Mouse (Mus musculus): ENCODE data around the gene Ralgapb.
A peak's percentile ranks its signal among the peaks of the same experiment; 100 is the strongest.

Gene Ralgapb

DNA sequence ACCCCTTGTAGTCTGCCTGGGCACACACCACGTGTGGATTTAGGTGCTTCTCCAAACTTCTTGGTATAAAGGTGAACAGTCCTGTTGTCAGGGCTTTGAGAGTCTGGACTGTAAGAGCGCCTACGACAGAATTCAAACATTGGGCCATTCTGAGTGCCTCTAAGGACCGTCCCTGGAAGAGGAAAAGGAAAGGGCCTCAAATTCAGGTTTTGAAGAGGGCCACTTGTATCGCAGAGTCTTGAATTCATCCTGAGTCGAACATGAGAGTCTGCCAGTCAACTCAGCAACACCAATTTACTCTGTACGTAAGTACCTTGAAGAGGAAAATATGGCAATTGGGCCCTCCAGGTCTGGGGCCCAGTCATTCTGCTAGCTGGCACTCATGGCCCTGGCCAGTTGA, 6.7 kb upstream of the Ralgapb start:
- no peak for DNase-seq (ENCODE audit: low read depth, low spot score)

DNA sequence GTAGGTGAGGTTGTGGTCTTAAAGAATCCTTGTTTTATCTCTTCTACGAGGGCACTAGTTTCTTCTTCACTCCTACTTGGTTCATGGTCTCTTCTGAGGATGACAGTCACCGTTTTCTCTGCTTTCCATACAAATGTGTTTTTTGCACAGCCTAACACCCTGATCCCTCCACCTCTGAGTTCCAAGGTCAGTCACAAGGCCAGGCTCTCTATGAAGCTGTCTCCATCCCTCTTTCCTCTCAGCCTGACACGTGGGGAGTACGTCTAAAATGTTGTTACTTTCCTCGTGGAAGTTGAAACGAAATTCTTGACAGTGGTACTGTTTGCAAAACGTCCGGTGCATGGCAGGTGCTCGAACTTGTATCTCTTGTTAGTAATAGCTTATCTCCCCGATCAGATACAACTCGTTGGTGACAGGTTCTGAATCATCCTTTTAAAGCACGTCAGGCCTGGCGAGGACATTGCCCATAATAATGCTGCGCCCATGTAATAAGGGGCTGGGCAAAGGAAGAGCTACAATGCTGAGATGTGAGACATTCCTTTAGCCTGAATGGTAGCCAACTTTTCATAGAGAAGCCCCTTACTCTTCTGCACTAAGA, 552 bp upstream of the Ralgapb start:
- no peak for DNase-seq (ENCODE audit: low read depth, low spot score)

DNA sequence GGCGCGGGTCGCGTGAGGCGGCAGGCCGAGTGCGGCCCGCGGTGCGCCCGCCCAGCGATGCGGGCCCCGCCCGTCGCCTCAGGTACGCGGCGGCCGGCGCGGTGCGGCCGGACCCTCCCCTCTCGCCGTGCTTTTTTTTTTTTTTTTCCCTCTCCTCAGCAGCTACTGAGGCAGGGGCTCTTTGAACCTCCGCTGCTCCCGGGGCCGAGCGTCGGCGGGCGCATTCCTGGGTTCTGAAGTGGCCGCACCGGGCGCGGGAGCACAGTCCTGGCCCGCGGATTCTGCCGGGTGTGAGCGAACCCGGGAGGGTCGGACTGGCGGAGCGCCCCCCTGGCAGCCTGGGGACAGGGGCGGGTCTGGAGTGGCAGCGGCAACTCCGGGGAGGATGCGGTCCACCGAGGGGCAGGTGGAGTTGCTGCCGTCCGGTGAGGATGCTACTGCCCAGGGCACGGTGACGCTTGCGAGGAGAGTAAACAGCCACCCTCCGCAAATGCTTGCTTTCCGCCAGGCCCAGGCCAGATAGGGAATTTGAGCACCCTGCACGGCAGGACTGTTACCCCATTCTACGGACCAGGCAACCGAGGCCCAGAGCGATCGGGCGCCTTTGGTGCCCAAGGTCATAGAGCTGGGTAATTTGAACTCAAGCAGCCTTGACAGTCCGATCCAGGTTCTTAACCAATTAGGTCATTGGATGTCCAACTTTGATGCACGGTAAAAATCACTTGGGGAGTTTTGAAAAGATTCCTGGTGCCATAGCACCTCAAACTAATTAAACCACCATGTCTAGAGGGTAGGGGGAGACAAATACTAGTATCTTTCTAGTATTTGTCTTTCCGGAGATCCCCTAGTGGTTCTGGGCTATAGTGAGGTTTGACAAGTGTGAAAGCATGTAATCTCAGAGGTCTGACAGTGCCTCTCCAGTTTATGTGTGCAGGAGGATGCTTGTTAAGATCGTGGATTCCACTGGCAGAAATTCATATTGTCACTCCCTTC, 670 bp downstream of the Ralgapb start:
- DNase-seq (ENCODE audit: low read depth, low spot score) = no peak

DNA sequence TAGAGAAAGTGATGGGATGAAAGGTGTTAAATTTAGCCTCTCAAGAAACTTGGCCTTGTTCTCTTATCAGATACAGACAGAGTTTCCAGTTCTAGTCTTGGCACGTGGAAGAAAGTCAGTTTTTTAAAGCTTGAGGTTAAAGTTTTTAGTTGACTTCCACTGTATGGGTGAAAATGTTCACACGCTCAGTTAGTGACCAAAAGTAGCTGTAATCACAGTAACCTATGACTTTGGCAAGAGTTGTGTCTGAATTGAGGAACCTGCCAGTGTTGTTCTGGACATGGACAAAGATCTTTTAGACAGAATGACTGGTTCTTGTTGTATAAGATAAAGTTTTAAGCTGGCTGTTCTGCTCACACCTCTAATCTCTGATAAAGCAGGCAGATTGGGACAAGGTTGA, 3.6 kb downstream of the Ralgapb start:
- DNase-seq (ENCODE audit: low read depth, low spot score) = no peak

DNA sequence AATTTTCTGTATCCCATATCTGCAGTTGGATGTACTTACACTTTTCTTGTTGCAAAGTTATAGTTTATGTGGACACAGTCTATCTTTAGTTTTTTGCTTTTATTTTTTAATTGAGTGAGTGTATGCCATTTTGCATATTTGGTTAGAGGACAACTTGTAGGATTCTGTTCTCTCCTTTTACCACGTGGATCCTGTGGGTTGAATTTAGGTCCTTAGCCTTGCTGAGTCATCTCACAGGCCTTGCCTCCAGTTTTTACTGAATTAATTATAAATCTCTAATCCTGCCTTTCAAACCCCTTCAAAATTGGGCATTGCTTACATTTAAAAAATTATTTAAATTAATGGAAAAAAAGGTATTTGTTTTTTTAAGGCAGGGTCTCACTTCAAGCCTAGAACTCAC, 6.2 kb downstream of the Ralgapb start:
- no peak for DNase-seq (ENCODE audit: low read depth, low spot score)

DNA sequence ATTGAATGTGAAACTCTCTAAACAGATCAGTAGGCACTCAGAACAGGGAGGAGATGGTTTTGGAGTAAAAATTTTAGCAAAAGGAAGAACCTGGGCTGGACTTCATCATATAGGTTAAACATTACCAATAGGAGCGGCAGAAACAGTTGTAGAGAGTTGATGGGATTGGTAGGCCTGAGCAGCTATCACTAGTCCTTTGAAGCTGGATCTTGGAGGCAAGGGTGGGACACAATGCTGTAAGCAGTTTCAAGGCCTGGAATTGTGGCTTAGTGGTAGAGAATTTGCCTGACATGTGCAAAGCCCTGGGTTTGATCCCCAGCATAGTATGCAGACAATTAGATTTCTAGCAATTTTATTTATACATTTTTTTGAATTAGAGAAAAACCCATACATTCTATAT, 9.0 kb downstream of the Ralgapb start:
- no peak for DNase-seq (ENCODE audit: low read depth, low spot score)

DNA sequence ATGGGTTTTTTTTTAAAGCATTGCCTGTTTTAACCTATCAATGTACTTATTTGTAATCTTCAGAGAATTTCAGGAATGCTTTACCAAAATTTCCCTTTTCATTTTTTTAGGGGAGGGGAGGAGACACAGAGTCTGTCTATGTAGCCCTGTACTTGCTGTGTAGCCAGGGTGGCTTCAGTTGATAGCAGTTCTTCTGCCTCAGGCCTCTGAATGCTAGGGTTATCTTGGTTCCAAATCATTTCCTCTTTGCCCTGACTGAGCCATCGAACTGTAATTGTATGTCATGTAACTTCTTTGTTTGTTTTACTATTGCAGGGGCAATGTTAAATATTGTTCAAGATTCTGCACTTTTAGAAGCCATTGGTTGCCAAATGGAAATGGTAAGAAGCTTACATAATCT, 36.2 kb downstream of the Ralgapb start:
- DNase-seq (ENCODE audit: low read depth, low spot score) = no peak

DNA sequence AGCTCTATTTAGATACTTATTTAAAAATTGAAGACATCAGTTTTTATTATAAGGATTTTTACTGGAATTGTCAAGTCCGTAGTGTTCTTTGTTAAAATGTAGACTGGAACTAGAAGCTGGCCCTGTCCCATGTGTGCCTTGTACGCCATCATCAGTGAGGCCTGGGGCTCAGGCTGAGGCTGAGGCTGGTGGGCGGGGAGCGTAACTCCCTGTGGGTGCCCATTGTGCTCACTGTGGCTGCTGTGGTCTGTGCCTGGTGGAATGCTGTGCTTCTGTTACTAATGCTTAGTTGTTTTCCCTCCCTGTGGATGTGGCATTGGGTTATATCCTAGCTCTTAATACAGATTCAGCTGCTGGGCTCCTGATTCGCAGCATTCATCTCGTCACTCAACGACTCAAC, 40.2 kb downstream of the Ralgapb start:
- DNase-seq (ENCODE audit: low read depth, low spot score) = no peak

DNA sequence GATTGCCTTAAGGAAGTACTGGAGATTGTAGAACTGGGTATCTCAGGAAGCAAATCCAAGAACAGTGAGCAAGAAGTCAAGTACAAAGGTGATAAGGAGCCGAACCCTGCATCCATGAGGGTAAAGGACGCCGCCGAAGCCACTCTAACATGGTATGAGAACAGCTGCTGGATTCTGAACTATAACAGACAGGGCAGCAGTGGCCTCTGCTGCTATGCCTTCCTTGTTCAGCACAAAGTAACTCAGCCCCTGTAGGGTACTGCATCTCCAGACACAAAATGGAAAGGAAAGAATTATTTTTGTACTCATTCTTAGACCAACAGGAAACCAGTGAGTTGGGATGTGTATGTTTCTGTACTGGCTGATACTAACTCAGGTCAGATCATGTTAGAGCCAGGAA, 46.8 kb downstream of the Ralgapb start:
- DNase-seq (ENCODE audit: low read depth, low spot score) = no peak

DNA sequence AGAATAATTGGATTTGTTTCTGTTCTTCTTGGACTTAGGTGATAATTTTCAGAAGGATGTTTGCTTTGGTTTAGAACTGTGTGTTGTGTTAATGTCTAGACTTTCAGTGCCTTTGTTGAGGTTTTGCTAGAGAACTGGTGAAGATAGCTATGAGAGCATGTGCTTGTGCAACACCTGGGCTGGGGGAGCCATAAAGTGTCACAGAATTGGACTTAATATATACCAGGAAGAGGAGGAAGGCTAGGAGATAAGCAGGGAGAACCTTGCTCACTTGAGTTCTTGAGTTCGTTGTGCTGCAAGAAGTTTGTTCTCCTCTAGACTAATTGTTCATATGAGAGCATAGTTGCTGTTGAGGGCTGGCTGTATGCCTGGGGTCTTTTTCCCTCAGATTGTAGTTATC, 48.0 kb downstream of the Ralgapb start:
- DNase-seq (ENCODE audit: low read depth, low spot score) = no peak

DNA sequence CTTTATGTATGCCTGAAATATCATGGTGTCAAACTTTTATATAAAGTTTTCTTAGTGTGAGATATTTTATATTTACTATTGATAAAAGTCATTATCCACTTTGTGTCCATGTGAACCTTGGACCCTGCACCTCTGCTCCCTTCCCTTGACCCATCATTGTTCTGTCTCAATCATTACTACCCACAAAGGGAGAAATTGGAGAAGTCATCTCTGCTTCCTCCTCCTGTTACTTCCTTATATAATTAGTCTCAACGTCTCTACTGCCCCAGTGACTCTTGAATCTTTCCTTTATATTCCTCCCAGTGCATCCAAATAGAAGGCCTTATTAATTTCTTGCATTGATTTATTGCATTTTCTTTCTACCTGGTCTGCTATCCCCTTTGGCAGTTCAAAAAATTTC, 52.8 kb downstream of the Ralgapb start:
- no peak for DNase-seq (ENCODE audit: low read depth, low spot score)

DNA sequence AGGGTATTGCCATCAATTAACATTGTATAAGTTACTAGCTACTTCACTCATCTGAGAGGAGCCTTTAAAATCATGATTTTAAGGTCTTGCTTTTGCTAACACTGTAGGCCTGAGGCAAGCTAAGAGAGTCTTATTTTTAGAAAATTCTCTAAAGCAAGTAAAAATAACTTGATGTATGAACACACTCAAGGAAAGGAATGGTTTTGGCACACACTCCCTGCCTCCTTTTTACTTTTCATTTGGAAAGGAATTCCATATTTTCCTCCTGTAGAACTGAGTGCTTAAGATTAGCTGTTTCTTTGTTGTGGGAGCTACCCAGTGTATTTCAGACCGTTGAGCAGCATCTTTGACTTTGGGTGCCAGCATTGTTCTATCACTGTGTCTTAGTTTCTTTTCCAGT, 64.5 kb downstream of the Ralgapb start:
- no peak for DNase-seq (ENCODE audit: low read depth, low spot score)

DNA sequence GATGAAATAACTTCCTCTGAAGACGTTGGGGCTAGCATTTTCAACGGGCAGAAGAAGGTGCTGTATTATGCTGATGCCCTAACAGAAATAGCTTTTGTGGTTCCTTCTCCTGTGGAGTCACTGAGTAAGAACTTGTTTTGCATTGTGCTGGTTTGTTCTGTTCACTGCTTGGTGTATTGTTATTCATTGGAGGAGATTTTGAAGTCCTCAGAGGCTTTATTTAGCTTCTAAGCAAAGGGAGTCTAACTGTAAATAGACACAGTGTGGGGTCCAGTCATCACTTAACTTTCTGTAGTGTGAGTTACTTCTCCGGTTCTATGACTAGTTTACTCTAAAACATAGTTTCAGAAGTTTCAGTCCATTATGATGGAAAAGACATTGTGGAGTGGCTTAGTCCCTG, 68.0 kb downstream of the Ralgapb start:
- no peak for DNase-seq (ENCODE audit: low read depth, low spot score)

DNA sequence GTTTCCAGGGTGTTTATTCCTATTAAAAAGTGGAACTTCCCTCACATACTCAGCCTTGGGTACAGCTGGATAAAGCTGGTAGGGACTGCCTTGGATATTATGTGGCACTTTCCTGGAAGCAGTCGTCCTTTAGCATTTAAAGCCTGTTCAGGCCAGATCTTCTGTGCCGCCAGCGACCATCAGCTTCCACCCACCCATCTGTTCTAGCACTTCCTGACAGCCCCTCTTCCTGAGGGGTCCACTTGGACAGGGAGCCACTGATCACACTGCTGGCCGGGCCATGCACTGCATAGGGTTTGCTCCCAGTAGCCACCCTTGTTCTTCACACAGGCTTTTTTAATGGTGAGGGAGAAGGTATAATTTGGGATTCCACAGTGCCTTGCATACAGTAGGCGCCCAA, 88.8 kb downstream of the Ralgapb start:
- DNase-seq (ENCODE audit: low read depth, low spot score) = no peak

DNA sequence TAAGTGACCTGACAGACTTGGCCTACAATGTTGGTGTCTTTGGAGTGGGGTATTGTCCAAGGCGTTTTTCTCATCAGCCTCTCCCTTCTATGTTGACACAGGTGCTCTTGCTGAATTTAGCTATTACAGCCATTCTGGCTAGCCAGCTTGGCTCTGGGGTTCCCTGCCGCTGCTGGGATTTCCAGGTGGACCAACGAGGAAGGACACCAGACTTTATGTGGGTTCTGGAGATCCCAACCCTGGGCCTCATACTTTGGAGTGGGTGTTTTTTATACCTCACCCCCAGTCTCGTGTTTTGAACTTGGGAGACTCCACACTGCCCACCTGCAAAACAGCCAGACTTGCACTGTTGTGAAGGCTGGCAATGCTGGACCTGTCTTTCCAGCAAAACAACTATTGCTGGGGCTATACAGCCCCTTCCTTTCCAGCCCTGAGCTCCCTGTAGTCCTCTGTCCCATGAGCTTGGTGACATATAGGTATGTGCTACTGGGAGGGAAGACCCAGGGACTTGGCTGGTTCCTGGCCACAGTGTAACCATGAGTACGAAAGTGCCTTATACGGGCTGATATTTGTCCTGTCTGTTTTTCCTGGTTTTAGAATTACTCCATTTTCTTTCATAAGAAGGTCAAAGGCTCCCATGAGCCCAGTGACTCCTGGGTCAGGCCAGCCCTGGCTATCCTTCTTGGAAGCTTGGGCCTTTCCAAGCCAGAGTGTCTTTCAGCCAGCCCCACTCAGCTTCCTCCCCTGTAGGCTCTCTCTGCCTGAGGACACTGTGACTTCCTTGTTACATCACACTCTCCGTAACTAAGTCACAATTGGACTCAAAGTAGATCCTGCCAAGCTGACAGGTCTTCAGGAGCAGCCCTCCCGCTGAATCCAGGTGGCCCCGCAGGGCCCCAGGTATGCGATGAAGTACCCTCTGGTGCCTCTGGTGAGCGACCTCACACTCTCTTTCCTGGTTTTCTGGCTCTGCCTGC, 92.5 kb downstream of the Ralgapb start, which contains the start of gene Adig:
Gene Adig, plus strand, starts transcription at position 777 of the 977 bp plus-strand sequence.
- DNase-seq (ENCODE audit: low read depth, low spot score) = no peak

DNA sequence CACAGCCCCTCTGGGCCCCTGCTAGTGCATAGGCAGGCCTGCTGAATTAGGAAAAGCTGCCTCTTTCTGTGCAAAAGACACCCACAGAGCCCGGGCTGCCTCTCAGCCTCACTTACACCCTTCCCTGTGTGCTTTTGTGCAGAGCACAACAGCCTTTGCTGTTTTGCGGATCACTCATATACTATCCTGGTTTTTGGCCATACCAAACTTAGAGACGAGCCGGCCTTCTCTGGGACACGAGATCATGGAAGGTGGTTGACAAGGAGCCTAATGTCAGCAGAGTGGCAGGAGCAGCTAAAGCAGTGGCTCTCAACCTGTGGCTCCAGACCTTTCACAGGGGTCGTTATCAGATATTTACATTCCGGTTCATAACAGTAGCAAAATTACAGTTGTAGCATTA, 93.6 kb downstream of the Ralgapb start:
- no peak for DNase-seq (ENCODE audit: low read depth, low spot score)

DNA sequence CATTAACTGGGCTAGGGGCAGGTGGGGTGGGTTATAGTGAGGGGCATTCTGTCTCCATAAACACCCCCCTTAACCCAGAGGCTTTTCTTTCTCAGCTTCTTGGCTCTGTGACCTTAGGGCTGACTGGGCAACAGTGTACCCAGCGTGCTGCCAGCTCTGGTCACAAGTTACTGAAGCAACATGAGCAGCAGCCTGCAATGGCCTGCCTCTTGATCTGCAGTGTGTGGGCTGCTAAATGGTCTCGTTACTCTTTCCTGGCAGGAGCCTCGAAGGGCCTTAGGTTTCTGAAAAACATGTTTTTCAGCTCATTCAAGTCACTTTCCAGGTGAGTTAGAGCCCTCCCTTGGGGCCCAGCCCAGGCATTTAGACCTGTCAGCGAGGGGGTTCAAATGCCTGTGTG, 94.0 kb downstream of the Ralgapb start:
- DNase-seq (ENCODE audit: low read depth, low spot score) = no peak

DNA sequence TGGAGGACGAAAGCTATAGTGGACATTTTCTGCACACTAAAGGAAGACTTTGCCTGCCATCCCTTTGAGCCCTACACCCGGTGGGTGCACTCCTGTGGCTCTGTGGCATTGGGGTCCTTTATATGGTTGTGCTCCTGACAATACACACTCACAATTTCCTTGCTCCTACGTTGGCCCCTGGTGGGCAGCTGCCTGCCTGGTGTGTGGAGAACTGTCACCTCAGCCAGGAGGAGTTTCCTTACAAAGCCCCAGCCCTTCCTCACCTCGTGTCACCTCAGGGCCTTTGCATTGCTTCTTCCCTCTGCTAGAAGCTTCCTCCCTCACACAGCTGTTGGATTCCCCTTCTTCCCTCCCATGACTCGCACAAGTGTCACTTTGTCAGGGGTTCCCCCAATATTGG, 96.8 kb downstream of the Ralgapb start:
- no peak for DNase-seq (ENCODE audit: low read depth, low spot score)

DNA sequence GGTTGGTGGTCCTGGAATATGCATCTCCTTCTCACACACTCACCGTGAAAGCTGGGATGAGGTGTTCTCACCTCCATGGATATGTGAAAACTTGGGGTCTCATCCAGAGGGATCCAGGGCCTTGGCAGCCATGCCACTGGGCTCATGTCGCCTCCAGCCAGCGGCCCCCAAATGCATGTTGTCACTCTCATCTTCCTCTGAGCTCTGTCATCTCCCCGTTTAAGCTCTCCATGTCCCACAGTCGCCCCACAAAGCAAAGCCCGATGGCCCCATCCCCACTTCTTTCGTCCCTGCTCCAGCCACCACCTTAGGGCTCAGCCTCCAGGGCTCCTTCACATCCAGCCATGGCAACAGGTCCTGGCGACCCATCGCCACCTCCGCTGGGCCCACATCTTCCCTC, 97.4 kb downstream of the Ralgapb start:
- no peak for DNase-seq (ENCODE audit: low read depth, low spot score)

DNA sequence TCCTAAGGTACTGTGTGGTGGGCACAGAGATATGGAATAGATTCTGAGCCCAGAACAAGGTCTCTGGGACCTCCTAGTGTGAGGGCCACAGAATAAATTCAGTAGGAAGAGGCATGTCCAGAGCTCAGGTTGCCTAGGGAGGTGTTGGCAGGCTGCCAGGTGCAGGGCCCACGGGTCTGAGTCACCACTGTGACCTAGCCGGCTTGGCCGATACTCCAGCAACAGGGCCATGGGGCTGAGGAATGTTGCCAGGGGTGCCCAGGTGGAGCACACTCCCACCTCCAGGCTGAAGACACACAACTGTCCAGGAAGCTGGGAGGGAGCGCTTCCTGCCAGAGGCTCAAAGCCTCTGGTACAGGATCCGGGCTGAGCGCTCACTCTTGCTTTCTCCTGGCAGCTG, 101.0 kb downstream of the Ralgapb start:
- DNase-seq (ENCODE audit: low read depth, low spot score) = no peak

DNA sequence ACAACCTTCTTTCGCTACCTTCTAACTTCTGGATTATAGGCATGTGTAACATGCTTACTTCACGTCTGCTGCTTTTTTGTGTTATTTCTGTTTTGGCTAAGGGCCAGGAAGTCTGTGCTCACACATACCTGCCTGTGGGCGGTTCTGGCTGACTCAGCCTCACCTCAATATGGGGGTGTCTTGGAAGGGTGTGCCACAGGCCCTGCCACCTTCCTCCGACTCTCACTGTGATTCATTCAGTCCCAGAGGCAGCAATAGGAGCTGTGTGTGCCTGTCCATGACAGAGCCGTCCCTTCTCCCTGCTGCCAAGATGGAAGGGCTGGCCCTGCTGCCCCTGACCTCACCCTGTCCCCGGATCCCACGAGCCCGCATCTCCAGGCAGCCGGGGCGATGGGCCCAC, 102.9 kb downstream of the Ralgapb start, which contains the start of gene Arhgap40:
Gene Arhgap40, plus strand, starts transcription at position 269 of the 400 bp plus-strand sequence.
- no peak for DNase-seq (ENCODE audit: low read depth, low spot score)

DNA sequence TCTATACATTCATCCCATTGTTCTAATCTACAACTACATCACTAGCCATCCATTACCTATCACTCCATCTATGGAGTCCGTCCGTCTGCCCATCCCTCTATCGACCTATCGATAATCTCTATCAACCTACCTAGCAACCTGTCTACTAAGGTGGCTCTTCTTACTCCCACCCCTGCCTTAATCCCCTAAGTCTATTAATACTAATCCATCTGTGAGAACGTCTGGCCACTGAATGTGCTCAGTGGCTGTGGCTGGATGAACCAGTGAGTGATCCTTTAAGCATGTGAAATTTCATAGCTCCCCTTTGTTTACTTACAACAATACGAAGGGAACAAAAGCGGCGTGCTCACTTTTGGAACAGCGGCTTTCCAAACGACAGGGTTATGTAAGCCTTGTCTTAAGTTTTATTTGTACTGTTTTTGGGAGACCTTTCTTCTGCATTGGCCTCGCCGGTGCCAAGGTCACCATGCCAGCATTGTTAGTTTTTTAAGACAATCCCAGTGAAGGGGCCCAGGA, 104.2 kb downstream of the Ralgapb start:
- peak; percentile 60 for DNase-seq (ENCODE audit: low read depth, low spot score)
